Mouse (Mus musculus): ENCODE measurements around the gene Ppfibp2.

Ppfibp2 gene

GRCm38 (mm10) chr7:107610880-107611279 is 15.9 kb downstream of the Ppfibp2 start:
- no peak for DNase-seq (ENCODE audit: low spot score in 2 of 2)

GRCm38 (mm10) chr7:107618028-107618992 is 23.3 kb downstream of the Ppfibp2 start:
- no peak for DNase-seq (ENCODE audit: low spot score in 2 of 2)

DNA sequence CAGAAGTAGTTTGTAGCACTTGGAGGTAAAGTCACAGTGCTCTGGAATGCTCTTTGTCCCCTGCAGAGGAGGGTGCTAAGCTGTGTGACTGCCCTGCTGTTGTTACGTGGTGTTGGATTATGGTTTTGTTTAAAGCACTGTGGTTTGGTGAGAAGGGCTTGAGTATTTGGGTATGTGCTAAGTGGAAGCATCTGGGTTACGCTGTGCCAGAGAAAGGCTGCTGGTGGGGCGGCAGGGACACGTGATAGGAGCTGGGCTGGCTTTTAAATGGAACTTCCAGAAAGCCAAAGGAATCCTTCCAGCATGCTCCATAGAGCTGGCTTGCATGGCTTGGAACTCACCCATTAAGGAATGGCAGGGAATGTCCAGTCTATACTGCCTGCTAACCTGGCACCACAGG is 24.2 kb downstream of the Ppfibp2 start:
- no peak for DNase-seq (ENCODE audit: low spot score in 2 of 2)

DNA sequence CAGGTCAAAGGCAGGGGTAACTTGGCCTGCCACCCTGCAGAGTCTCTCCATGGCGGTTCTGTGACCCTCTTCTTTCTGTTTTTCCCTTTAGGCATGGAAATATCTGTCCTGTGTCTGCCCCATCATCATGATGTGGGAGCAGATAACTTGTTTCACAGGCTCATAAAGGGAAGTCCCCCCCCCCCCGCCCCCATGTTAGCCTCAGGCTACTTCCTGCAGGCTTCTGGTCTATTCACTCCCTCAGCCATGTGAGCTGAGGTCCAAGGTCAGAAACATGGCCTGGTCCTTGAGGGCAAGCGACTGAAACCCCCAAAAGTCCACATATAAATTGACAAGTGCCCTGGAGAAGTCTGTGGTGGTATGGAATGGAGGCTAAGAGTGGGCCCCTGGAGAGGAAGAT is 25.1 kb downstream of the Ppfibp2 start:
- DNase-seq (ENCODE audit: low spot score in 2 of 2), result no peak

GRCm38 (mm10) chr7:107624432-107624831 is 29.4 kb downstream of the Ppfibp2 start:
- no peak for DNase-seq (ENCODE audit: low spot score in 2 of 2)

GRCm38 (mm10) chr7:107625061-107625460 is 30.1 kb downstream of the Ppfibp2 start, which contains the start of gene 5330417H12Rik:
Gene 5330417H12Rik, minus strand, starts transcription at chr7:107625161.
- DNase-seq (ENCODE audit: low spot score in 2 of 2), result no peak

DNA sequence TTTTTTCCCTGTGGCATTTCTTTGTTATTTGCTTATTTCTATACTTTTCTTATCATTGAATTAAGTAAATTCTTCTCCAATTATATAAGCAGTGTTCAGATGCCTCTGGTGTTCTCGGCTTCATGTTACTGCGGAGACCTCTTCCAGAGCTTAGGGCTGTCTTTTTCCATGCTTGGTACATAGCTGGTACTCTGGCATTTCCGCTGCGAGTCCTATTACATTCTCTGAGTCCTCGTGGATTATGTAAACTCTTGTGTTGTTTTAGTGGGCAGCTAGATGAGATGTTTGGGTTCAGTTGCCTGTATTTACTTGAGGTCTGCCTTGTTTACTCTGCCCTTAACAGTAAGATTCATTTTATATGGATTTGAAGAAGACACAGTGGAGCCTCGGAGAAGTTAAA is 30.8 kb downstream of the Ppfibp2 start:
- DNase-seq (ENCODE audit: low spot score in 2 of 2), result no peak

GRCm38 (mm10) chr7:107628383-107628782 is 33.4 kb downstream of the Ppfibp2 start:
- no peak for DNase-seq (ENCODE audit: low spot score in 2 of 2)

DNA sequence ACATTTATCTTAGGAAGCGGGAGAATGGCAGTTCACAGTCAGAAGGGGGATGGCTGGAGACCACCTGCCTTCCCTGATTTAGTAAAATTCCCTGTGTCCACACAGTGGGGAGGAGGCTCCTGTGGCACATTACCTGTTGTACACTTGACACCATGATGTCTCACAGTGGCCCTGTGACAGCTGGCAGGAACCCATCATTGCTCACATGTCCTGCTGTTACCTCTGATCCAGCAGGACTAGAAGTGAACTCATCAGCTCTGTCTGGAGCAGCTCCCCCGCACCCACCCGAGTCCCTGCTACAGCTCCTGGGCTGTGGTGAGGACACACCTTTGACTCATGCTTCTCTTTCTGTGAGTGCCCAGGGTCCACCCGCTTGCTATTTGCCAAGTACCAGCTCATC is 38.2 kb downstream of the Ppfibp2 start:
- no peak for DNase-seq (ENCODE audit: low spot score in 2 of 2)

GRCm38 (mm10) chr7:107637398-107637797 is 42.4 kb downstream of the Ppfibp2 start:
- DNase-seq (ENCODE audit: low spot score in 2 of 2), result no peak

GRCm38 (mm10) chr7:107638026-107638425 is 43.0 kb downstream of the Ppfibp2 start:
- no peak for DNase-seq (ENCODE audit: low spot score in 2 of 2)

DNA sequence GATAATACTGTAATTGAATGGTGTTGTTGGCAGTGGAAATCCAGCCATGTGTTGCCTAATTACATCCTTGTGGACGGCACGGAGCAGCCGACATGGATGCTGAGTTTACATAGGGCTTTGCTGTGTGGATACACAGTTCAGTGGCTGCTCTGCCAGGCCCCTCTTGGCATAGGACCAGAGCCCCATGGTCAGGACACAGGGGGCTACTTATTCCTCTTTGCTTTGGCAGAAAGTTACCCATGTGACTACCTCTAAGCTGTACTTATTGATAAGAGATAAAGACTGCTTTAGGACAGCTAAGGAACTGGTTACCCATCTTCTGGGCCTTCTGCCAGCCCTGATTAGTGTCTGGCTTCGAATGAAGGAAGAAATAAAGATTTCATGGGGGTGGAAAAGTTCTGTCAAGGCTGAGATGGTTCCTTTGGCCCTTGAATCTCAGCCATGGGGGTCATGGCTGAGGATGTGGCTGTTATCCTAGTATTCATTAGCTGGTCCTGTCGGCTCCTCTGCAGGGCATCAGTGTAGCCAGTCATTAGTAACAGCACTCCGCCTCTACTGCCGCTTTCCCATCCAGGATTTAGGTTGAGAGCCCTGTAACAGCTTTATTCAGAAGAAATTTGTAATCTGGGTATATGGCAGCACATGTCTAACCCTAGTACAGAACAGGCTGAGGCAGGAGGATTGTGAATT is 47.7 kb downstream of the Ppfibp2 start:
- peak in 1 of 2 experiments; percentile 63 for DNase-seq (ENCODE audit: low spot score in 2 of 2)

GRCm38 (mm10) chr7:107644987-107645386 is 50.0 kb downstream of the Ppfibp2 start:
- DNase-seq (ENCODE audit: low spot score in 2 of 2), result no peak

- DNase-seq (ENCODE audit: low spot score in 2 of 2), result no peak
Measured at GRCm38 (mm10) chr7:107648937-107649688, 54.1 kb downstream of the Ppfibp2 start.

DNA sequence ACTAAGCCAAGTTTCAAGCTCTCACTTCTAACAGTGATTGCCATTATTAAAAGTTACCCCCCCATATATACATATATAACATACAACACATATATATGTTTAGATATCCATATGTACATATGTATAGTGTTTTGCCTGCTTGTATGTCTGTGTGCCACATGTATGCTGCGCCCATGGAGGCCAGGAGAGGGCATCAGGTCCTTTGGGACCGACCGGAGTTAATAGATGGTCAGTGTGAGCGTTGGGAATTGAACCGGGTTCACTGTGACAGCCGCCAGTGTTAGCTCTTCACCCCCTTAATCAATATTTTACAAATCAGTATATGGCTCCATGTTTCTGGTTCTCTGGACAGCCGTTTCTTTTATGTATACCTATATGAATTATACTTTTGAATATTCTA is 55.0 kb downstream of the Ppfibp2 start:
- no peak for DNase-seq (ENCODE audit: low spot score in 2 of 2)

DNA sequence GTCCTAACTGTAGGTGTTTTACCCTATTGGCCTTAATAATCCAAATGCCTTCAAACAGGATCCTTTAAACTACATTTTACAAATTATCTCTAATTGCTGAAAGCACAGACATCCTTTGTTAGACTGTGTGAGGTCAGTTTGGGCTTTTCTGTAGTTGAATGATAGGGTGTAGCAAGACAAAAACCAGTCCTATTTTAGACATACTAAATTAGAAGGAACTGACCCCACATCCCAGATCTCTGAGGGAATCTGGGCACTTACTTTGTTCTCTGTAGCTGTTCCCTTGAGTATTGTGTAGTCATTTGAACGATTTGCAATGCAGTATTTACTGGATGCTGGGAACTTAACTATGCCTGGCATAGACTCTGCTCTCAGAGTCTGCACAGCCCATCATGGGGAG is 56.8 kb downstream of the Ppfibp2 start:
- DNase-seq (ENCODE audit: low spot score in 2 of 2), result no peak

- no peak for DNase-seq (ENCODE audit: low spot score in 2 of 2)
Measured at GRCm38 (mm10) chr7:107656451-107656850, 61.4 kb downstream of the Ppfibp2 start.

GRCm38 (mm10) chr7:107659186-107659918 is 64.3 kb downstream of the Ppfibp2 start:
- DNase-seq (ENCODE audit: low spot score in 2 of 2), result no peak

DNA sequence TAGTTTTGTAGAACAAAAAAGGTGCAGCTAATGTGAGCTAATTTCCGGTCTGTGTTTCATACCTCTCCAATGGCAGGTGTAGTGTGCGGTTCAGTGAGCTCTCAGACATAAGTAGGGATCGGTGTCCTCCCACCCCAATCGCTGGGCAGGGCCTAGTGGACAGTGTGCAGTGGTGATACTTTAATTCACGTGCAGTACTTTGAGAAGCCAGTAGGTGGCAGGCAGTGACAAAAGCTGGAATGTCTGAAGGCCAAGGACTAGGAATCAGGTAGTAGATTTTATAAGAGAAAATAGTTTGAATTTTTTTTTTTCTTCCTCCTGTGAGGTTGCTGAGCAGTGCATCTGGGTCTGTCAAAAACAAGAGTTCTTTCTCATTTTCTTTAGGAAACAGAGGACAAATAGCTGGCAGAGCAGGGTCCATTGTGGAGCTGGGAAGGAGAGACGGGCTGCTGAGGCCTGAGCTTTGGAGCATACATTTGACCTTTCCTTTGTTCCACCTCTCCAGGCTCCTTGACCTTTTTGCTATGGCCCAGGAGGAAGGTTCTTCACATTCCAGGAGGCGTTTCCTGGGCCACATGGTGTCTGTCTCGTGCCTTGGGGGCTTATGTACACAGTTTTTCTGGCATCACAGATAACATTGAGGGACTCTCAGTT is 66.3 kb downstream of the Ppfibp2 start:
- DNase-seq (ENCODE audit: low spot score in 2 of 2), result peak in 1 of 2 experiments; percentile 61

GRCm38 (mm10) chr7:107661843-107662281 is 66.9 kb downstream of the Ppfibp2 start:
- no peak for DNase-seq (ENCODE audit: low spot score in 2 of 2)

DNA sequence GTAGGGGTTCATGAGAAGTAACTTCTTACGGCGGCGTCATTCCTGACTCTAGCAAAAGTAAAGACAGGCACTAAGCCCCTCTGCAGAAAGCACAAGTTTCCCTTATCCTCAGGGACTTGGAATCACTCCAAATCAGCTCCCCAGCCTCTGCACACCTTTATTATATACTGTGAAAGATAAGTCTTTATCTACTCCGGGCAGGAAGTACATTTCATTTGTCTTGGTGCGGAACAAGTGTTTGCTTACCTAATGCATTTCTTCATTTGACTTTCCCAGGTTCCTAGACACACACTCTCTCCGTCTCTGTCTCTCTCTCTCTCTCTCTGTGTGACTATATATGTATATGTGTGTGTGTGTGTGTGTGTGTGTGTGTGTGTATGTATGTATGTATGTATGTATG is 68.6 kb downstream of the Ppfibp2 start:
- DNase-seq (ENCODE audit: low spot score in 2 of 2), result no peak
